Mouse (Mus musculus) ES-Bruce4 (cell line): ENCODE data around the gene Gab1.

ENCODE experiments used
- CTCF ChIP-seq: IDR thresholded peaks from one replicate; pipeline ENCODE4 v1.8.1; 2011; ENCODE audit warnings: low read depth, low read length
- EP300 ChIP-seq: IDR thresholded peaks from 2 replicates; pipeline ENCODE4 v1.6.1; 2011; ENCODE audit warnings: low read depth, low read length; ENCODE audit not compliant: insufficient read depth
- POLR2A ChIP-seq: IDR thresholded peaks from one replicate; pipeline ENCODE4 v1.8.1; 2011; ENCODE audit warnings: low read length; ENCODE audit not compliant: insufficient read depth

DNA sequence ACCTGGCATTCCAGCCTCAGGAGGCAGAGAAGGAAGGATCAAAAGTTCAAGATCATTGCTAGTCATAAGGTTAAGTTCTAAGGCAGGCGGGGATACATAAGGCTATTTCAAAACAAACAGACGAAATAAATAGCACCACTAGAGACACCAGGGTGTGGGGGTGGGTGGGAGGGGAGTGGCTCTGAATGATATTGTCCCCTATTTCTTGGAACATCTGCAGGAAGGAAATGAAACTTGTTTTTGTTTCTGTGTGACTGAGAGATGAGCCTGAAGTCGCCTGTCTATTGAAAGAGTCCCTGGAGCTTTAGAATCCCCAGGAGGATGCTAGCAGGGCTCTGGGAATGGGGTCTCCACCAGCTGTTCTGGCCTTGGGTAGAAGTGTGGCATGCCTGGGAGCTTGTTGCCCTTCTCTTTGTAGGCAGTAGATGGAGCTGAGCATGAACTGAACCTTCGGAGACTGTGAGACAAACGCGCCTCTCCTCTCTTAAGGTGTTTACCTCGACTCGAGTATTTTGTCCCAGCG, 43.5 kb upstream of the Gab1 start:
- TF ChIP-seq CTCF = no peak
- TF ChIP-seq EP300 = no peak
- TF ChIP-seq POLR2A = no peak
